13 mouse cellular contexts compared by ENCODE assay signal in the genomic region with DNA sequence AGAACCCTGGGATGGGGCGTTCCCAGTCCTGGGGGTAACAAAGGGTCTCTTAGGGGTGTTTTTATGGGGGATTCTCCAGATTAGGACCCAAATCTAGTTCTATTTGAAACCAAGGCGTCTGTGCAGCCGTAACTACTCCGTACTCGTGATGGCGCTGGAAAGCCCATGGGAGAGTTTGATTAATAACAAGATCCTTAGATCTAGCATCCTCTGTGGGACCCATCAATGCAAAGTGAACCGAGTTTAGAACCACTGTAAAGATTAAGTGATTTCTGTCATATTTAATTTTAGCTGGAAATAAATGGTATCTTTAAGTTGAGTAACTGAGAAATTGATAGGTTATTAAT. TPM values are rescaled to one million over a fixed set of nuclear protein-coding genes. Genes with fewer than 3 reads are reported as not detected.
DNase-seq lines count a peak whose midpoint lies in the region; ATAC-seq and TF ChIP-seq lines count a peak whose summit lies in the region.
"Had no signal": no experiment of that assay in that cellular context is flagged by ENCODE, and none has a peak within 500 bp of the region (broad histone marks: within the 10 kb centered on the region; RNA-seq: fewer than 3 reads in every experiment).

No protein-coding gene starts in this region.

- H3K9ac ChIP-seq in lung, embryonic 15.5 days = no peak overlapping the region
- peak overlapping the region; percentile 67; the same call in 1 of the 2 replicates for H3K9ac ChIP-seq in forebrain, embryonic 16.5 days (replicated peaks; ENCODE audit: low read depth, low read length)
- no peak overlapping the region for H3K9ac ChIP-seq in intestine, embryonic 15.5 days
- H3K9ac ChIP-seq in midbrain, postnatal 0 days (replicated peaks; ENCODE audit: low read length, poor library complexity, severe bottlenecking) = no peak overlapping the region
- H3K9ac ChIP-seq: liver, embryonic 15.5 days; stomach, embryonic 15.5 days had no signal

- no peaks in the 10 kb centered on the region for H3K9me3 ChIP-seq in lung, embryonic 15.5 days
- H3K9me3 ChIP-seq in forebrain, embryonic 16.5 days (ENCODE audit: control insufficient read depth, low read length) = no peaks in the 10 kb centered on the region
- H3K9me3 ChIP-seq in intestine, embryonic 15.5 days = no peaks in the 10 kb centered on the region
- H3K9me3 ChIP-seq in midbrain, postnatal 0 days (ENCODE audit: low read length) = no peaks in the 10 kb centered on the region
- H3K9me3 ChIP-seq: liver, embryonic 15.5 days; stomach, embryonic 15.5 days had no signal

- H3K27ac ChIP-seq in lung, embryonic 15.5 days = 0 out of 2 replicates have a peak overlapping the region, but pooled peaks have one; percentile 1
- no peak overlapping the region for H3K27ac ChIP-seq in forebrain, embryonic 16.5 days (ENCODE audit: low read length)
- H3K27ac ChIP-seq in intestine, embryonic 15.5 days = no peak overlapping the region
- no peak overlapping the region for H3K27ac ChIP-seq in midbrain, postnatal 0 days (ENCODE audit: low read depth, low read length)
- H3K27ac ChIP-seq: liver, embryonic 15.5 days; stomach, embryonic 15.5 days had no signal

- H3K4me2 ChIP-seq in lung, embryonic 15.5 days = no peak overlapping the region
- H3K4me2 ChIP-seq in forebrain, embryonic 16.5 days (ENCODE audit: low read length) = peak overlapping the region; percentile 58
- H3K4me2 ChIP-seq in intestine, embryonic 15.5 days (replicated peaks) = peak overlapping the region; percentile 53; the same call in 1 of the 2 replicates
- peak overlapping the region; percentile 45; the same call in 1 of the 2 replicates for H3K4me2 ChIP-seq in midbrain, postnatal 0 days (ENCODE audit: low read depth, low read length, poor library complexity, severe bottlenecking)

- no peaks in the 10 kb centered on the region for H3K27me3 ChIP-seq in lung, embryonic 15.5 days
- H3K27me3 ChIP-seq in forebrain, embryonic 16.5 days (replicated peaks; ENCODE audit: control insufficient read depth, insufficient read depth, low read length) = no peaks in the 10 kb centered on the region
- no peaks in the 10 kb centered on the region for H3K27me3 ChIP-seq in intestine, embryonic 15.5 days (replicated peaks)
- no peaks in the 10 kb centered on the region for H3K27me3 ChIP-seq in midbrain, postnatal 0 days (ENCODE audit: insufficient read depth, low read length)
- H3K27me3 ChIP-seq: liver, embryonic 15.5 days; stomach, embryonic 15.5 days had no signal

- no peak for DNase-seq in lung, postnatal 36 days
- DNase-seq in midbrain, postnatal 0 days (ENCODE audit: low spot score) = no peak
- no peak for DNase-seq in spleen, postnatal 36 days (ENCODE audit: low spot score in 2 of 2)
- no peak for DNase-seq in embryo, embryonic 10.5 days (ENCODE audit: low spot score)
- no peak for DNase-seq in MN1 (ENCODE audit: low spot score)

- no peak for TF ChIP-seq CTCF in midbrain, postnatal 0 days (IDR thresholded peaks at IDR 0.05)

- no peak overlapping the region for H3K4me3 ChIP-seq in lung, embryonic 15.5 days
- H3K4me3 ChIP-seq in forebrain, embryonic 16.5 days (replicated peaks; ENCODE audit: low read length) = no peak overlapping the region; the same call in 1 of the 2 replicates
- no peak overlapping the region for H3K4me3 ChIP-seq in intestine, embryonic 15.5 days (replicated peaks)
- H3K4me3 ChIP-seq in midbrain, postnatal 0 days (ENCODE audit: low read depth, low read length) = no peak overlapping the region; the same call in 1 of the 2 replicates
- H3K4me3 ChIP-seq: liver, embryonic 15.5 days had no signal

- H3K36me3 ChIP-seq in lung, embryonic 15.5 days = no peaks in the 10 kb centered on the region
- H3K36me3 ChIP-seq in forebrain, embryonic 16.5 days (ENCODE audit: control insufficient read depth, insufficient read depth) = no peaks in the 10 kb centered on the region
- no peaks in the 10 kb centered on the region for H3K36me3 ChIP-seq in intestine, embryonic 15.5 days
- no peaks in the 10 kb centered on the region for H3K36me3 ChIP-seq in midbrain, postnatal 0 days (ENCODE audit: insufficient read depth, low read length)
- H3K36me3 ChIP-seq: liver, embryonic 15.5 days; stomach, embryonic 15.5 days had no signal

- 71% methylated on average over 7 of the region's 7 CpGs for WGBS in lung, embryonic 15.5 days
- 79% methylated on average over 7 of the region's 7 CpGs for WGBS in forebrain, embryonic 16.5 days
- WGBS in intestine, embryonic 15.5 days = 77% methylated on average over 7 of the region's 7 CpGs
- 67% methylated on average over 7 of the region's 7 CpGs for WGBS in midbrain, postnatal 0 days

- H3K4me1 ChIP-seq in lung, embryonic 15.5 days = peaks cover 4% of the 10 kb centered on the region; the same call in 1 of the 2 replicates
- no peaks in the 10 kb centered on the region for H3K4me1 ChIP-seq in forebrain, embryonic 16.5 days (replicated peaks; ENCODE audit: control insufficient read depth, insufficient read depth, low read length)
- no peaks in the 10 kb centered on the region for H3K4me1 ChIP-seq in intestine, embryonic 15.5 days (replicated peaks)
- H3K4me1 ChIP-seq in midbrain, postnatal 0 days (ENCODE audit: insufficient read depth, low read length) = no peaks in the 10 kb centered on the region
- H3K4me1 ChIP-seq: liver, embryonic 15.5 days; stomach, embryonic 15.5 days had no signal

- ATAC-seq in lung, embryonic 15.5 days (ENCODE audit: borderline replicate concordance, extremely low read depth, low FRiP score, low TSS enrichment) = no peak; the same call in 1 of the 2 replicates
- ATAC-seq in forebrain, embryonic 16.5 days = peak; percentile 30; the same call in 1 of the 2 replicates
- no peak for ATAC-seq in intestine, embryonic 15.5 days
- no peak for ATAC-seq in midbrain, postnatal 0 days (ENCODE audit: low FRiP score)

RNA-seq across cellular contexts. Expression of gene 4930579F01Rik, which starts 5.1 kb away (rescaled TPM):
- polyA plus RNA-seq in lung, embryonic 15.5 days (2015; fragmentation: Nextera tagmentation; extraction: Ambion mirVana) = 0.21 and 0.29 TPM in 2 replicates
- not detected in 2 replicates for polyA plus RNA-seq in forebrain, embryonic 16.5 days (2015; fragmentation: Nextera tagmentation; extraction: Ambion mirVana)
- polyA plus RNA-seq in intestine, embryonic 15.5 days (2015; fragmentation: Nextera tagmentation; extraction: Ambion mirVana) = 0.20 TPM in 1 of 2 replicates, not detected in the other
- total RNA-seq in midbrain, postnatal 0 days (2014; rRNA removed) = not detected in 2 replicates
- polyA plus RNA-seq in midbrain, postnatal 0 days (2015; fragmentation: Nextera tagmentation; extraction: Ambion mirVana) = not detected in 2 replicates
- total RNA-seq: gastrocnemius, postnatal 10 days had no signal
- polyA plus RNA-seq: cerebellum, adult 2 months; heart, postnatal 0 days; liver, embryonic 15.5 days had no signal

RNA-seq across cellular contexts. Expression of gene Adh7, which starts 18.9 kb away (rescaled TPM):
- polyA plus RNA-seq in lung, embryonic 15.5 days (2015; fragmentation: Nextera tagmentation; extraction: Ambion mirVana) = 0.43 and 0.50 TPM in 2 replicates
- polyA plus RNA-seq in forebrain, embryonic 16.5 days (2015; fragmentation: Nextera tagmentation; extraction: Ambion mirVana) = 0.53 and 1.4 TPM in 2 replicates
- 0.21 and 0.30 TPM in 2 replicates for polyA plus RNA-seq in intestine, embryonic 15.5 days (2015; fragmentation: Nextera tagmentation; extraction: Ambion mirVana)
- total RNA-seq in midbrain, postnatal 0 days (2014; rRNA removed) = 0.99 and 3.2 TPM in 2 replicates
- 1.5 and 2.0 TPM in 2 replicates for polyA plus RNA-seq in midbrain, postnatal 0 days (2015; fragmentation: Nextera tagmentation; extraction: Ambion mirVana)
- polyA plus RNA-seq: cerebellum, adult 2 months; heart, postnatal 0 days had no signal

RNA-seq across cellular contexts. Expression of gene Mttp, which starts 53.9 kb away (rescaled TPM):
- polyA plus RNA-seq in lung, embryonic 15.5 days (2015; fragmentation: Nextera tagmentation; extraction: Ambion mirVana) = 7.4 and 7.6 TPM in 2 replicates
- polyA plus RNA-seq in forebrain, embryonic 16.5 days (2015; fragmentation: Nextera tagmentation; extraction: Ambion mirVana) = 8.2 and 8.7 TPM in 2 replicates
- 228 and 249 TPM in 2 replicates for polyA plus RNA-seq in intestine, embryonic 15.5 days (2015; fragmentation: Nextera tagmentation; extraction: Ambion mirVana)
- total RNA-seq in midbrain, postnatal 0 days (2014; rRNA removed) = 4.9 and 8.1 TPM in 2 replicates
- polyA plus RNA-seq in midbrain, postnatal 0 days (2015; fragmentation: Nextera tagmentation; extraction: Ambion mirVana) = 6.1 and 6.7 TPM in 2 replicates

RNA-seq across cellular contexts. Expression of gene Trmt10a, which starts 55.4 kb away (rescaled TPM):
- polyA plus RNA-seq in lung, embryonic 15.5 days (2015; fragmentation: Nextera tagmentation; extraction: Ambion mirVana) = 11.4 and 12.1 TPM in 2 replicates
- 7.2 and 7.3 TPM in 2 replicates for polyA plus RNA-seq in forebrain, embryonic 16.5 days (2015; fragmentation: Nextera tagmentation; extraction: Ambion mirVana)
- polyA plus RNA-seq in intestine, embryonic 15.5 days (2015; fragmentation: Nextera tagmentation; extraction: Ambion mirVana) = 8.8 and 12.9 TPM in 2 replicates
- 2.5 and 5.3 TPM in 2 replicates for total RNA-seq in midbrain, postnatal 0 days (2014; rRNA removed)
- 8.4 and 9.5 TPM in 2 replicates for polyA plus RNA-seq in midbrain, postnatal 0 days (2015; fragmentation: Nextera tagmentation; extraction: Ambion mirVana)

Comparison
In these comparisons a context has a peak if more than half of its experiments do, and no peak if none do; other contexts are left out.
1. RNA of gene Mttp, which starts 53.9 kb away (polyA plus RNA-seq): 228 to 249 TPM in intestine, embryonic 15.5 days; 8.2 to 8.7 TPM in forebrain, embryonic 16.5 days, 7.4 to 7.6 TPM in lung, embryonic 15.5 days and 6.1 to 6.7 TPM in midbrain, postnatal 0 days; every median in the first group is over 10 times any median in the second.